Comparison of ENCODE assay signal across 18 mouse cellular contexts in genomic region chr14:61404941-61405340, GRCm38 (mm10).
"Had no signal": no experiment of that assay in that cellular context is flagged by ENCODE, and none has a peak within 500 bp of the region (broad histone marks: within the 10 kb centered on the region; RNA-seq: fewer than 3 reads in every experiment).

No protein-coding gene starts in this region.

- ATAC-seq: liver, postnatal 0 days; midbrain, embryonic 16.5 days had no signal

- H3K9ac ChIP-seq: liver, embryonic 13.5 days; liver, postnatal 0 days; lung, embryonic 15.5 days; midbrain, embryonic 12.5 days; neural tube, embryonic 13.5 days had no signal

- H3K4me3 ChIP-seq: layer of hippocampus, adult 2 months; liver, embryonic 13.5 days; lung, embryonic 15.5 days; megakaryocyte, embryonic 14.5 days; midbrain, embryonic 12.5 days; neural tube, embryonic 13.5 days had no signal

- DNase-seq: kidney, adult 8-10 months; kidney, postnatal 4 days; left cerebral cortex, postnatal 4 days; liver; liver, embryonic 13.5 days; liver, postnatal 0 days; lung, postnatal 14 days; retina, postnatal 1 day; right cerebral cortex, postnatal 25 days; thymus, postnatal 14 days had no signal

- H3K4me1 ChIP-seq: lung, embryonic 15.5 days; midbrain, embryonic 12.5 days had no signal

- H3K4me2 ChIP-seq: liver, embryonic 13.5 days; lung, embryonic 15.5 days; midbrain, embryonic 12.5 days; neural tube, embryonic 13.5 days had no signal

- H3K27ac ChIP-seq: kidney, postnatal 0 days; layer of hippocampus, adult 2 months; liver, embryonic 13.5 days; lung, embryonic 15.5 days; macrophage; midbrain, embryonic 12.5 days; neural tube, embryonic 13.5 days had no signal

- H3K27me3 ChIP-seq: liver, embryonic 13.5 days; lung, embryonic 15.5 days; megakaryocyte, embryonic 14.5 days; midbrain, embryonic 12.5 days; neural tube, embryonic 13.5 days had no signal

- H3K9me3 ChIP-seq: liver, embryonic 13.5 days; lung, embryonic 15.5 days; megakaryocyte, embryonic 14.5 days; midbrain, embryonic 12.5 days; neural tube, embryonic 13.5 days had no signal
